Mouse (Mus musculus) CH12.LX (cell line): ENCODE results near the gene Psap. TPM values are rescaled to one million over a fixed set of nuclear protein-coding genes. Genes with fewer than 3 reads are reported as not detected.

Experiments used
- DNase-seq: peaks from one replicate; pipeline ENCODE4 v3.0.0-alpha.2; 2013; ENCODE audit errors: extremely low read depth
- H3K27ac ChIP-seq: 2 replicates; pipeline ENCODE4 v1.5.1; 2012; ENCODE audit warnings: low read depth, mild to moderate bottlenecking, control low read depth, moderate library complexity; ENCODE audit not compliant: insufficient read depth
- H3K27me3 ChIP-seq: replicated peaks from 2 replicates; pipeline ENCODE3; 2012; ENCODE audit warnings: inconsistent platforms
- H3K36me3 ChIP-seq, 2 experiments: replicated peaks in 1 of 2; 2 replicates each; pipeline versions ENCODE3 to v1.6.1; 2012; ENCODE audit warnings: inconsistent platforms in 1 of 2, low read length in 1 of 2, mild to moderate bottlenecking in 1 of 2, mixed read lengths in 1 of 2, moderate library complexity in 1 of 2; ENCODE audit not compliant: control insufficient read depth in 1 of 2, insufficient read depth in 1 of 2
- H3K4me1 ChIP-seq, 2 experiments: 2 replicates each; pipeline ENCODE4 v1.6.1; 2012; ENCODE audit warnings: inconsistent platforms in 1 of 2, moderate library complexity in 1 of 2; ENCODE audit not compliant: insufficient read depth in 2 of 2, control insufficient read depth in 1 of 2
- H3K4me2 ChIP-seq: 2 replicates; pipeline ENCODE4 v1.6.1; 2012; ENCODE audit warnings: low read depth, mild to moderate bottlenecking, control low read depth; ENCODE audit not compliant: poor library complexity, insufficient read depth, severe bottlenecking
- H3K4me3 ChIP-seq, 3 experiments: fragments of 150-350 bp in 1 of 3; sonication (generic) in 1 of 3; replicated peaks in 1 of 3; 2 replicates each; pipeline versions ENCODE3 to v1.5.1; 2011 to 2012; ENCODE audit warnings: low read depth in 2 of 3, low read length in 2 of 3, mild to moderate bottlenecking in 2 of 3, moderate library complexity in 2 of 3, control low read depth in 1 of 3, improper control_type of control experiment in 1 of 3, inconsistent platforms in 1 of 3, mixed read lengths in 1 of 3; ENCODE audit not compliant: poor library complexity in 1 of 3
- H3K79me2 ChIP-seq: replicated peaks from 2 replicates; pipeline ENCODE4 v1.6.1; 2012; ENCODE audit warnings: mild to moderate bottlenecking, moderate library complexity; ENCODE audit not compliant: control insufficient read depth, poor library complexity, insufficient read depth, severe bottlenecking; ENCODE audit errors: extremely low read depth
- H3K9ac ChIP-seq: 2 replicates; pipeline ENCODE4 v1.6.1; 2012; ENCODE audit warnings: low read depth, mild to moderate bottlenecking, control low read depth, moderate library complexity; ENCODE audit not compliant: insufficient read depth
- H3K9me3 ChIP-seq: replicated peaks from 2 replicates; pipeline ENCODE3; 2012; ENCODE audit warnings: low read length, inconsistent platforms, mixed read lengths
- CHD2 ChIP-seq: IDR thresholded peaks from 2 replicates; pipeline ENCODE4 v1.6.1; 2011; ENCODE audit warnings: low read length, improper control_type of control experiment
- CTCF ChIP-seq, 2 experiments: IDR thresholded peaks in 1 of 2; conservative IDR thresholded peaks in 1 of 2; 2 replicates each; pipeline ENCODE4 v1.5.1; 2011 to 2012; ENCODE audit warnings: low read depth in 2 of 2, low read length in 2 of 2, improper control_type of control experiment in 1 of 2, inconsistent platforms in 1 of 2, mild to moderate bottlenecking in 1 of 2, moderate library complexity in 1 of 2
- E2F4 ChIP-seq: IDR thresholded peaks from 2 replicates; pipeline ENCODE4 v1.6.1; 2011; ENCODE audit warnings: low read depth, low read length, improper control_type of control experiment; ENCODE audit not compliant: insufficient replicate concordance
- ELF1 ChIP-seq: IDR thresholded peaks from 2 replicates; pipeline ENCODE4 v1.6.1; 2014; ENCODE audit warnings: low read depth, mild to moderate bottlenecking, inconsistent platforms, low read length, improper control_type of control experiment
- ETS1 ChIP-seq: conservative IDR thresholded peaks from 2 replicates; pipeline ENCODE4 v1.6.1; 2012; ENCODE audit warnings: low read depth, mild to moderate bottlenecking, inconsistent platforms, low read length, improper control_type of control experiment, moderate library complexity
- JUND ChIP-seq: conservative IDR thresholded peaks from 2 replicates; pipeline ENCODE4 v1.6.1; 2011; ENCODE audit warnings: low read depth, low read length, improper control_type of control experiment
- KAT2A ChIP-seq: IDR thresholded peaks from 2 replicates; pipeline ENCODE4 v1.6.1; 2012; ENCODE audit warnings: low read length, improper control_type of control experiment, inconsistent platforms; ENCODE audit not compliant: insufficient replicate concordance
- MAFK ChIP-seq: IDR thresholded peaks from 2 replicates; pipeline ENCODE4 v1.6.1; 2011; ENCODE audit warnings: low read length, improper control_type of control experiment; ENCODE audit not compliant: insufficient replicate concordance
- MAX ChIP-seq: IDR thresholded peaks from 2 replicates; pipeline ENCODE4 v1.6.1; 2011; ENCODE audit warnings: low read length, improper control_type of control experiment
- MAZ ChIP-seq: IDR thresholded peaks from 2 replicates; pipeline ENCODE4 v1.6.1; 2012; ENCODE audit warnings: low read depth, mild to moderate bottlenecking, inconsistent platforms, low read length, improper control_type of control experiment, moderate library complexity
- MEF2A ChIP-seq: IDR thresholded peaks from 2 replicates; pipeline ENCODE4 v1.6.1; 2014; ENCODE audit warnings: low read depth, mild to moderate bottlenecking, inconsistent platforms, low read length, improper control_type of control experiment, borderline replicate concordance
- MYC ChIP-seq: IDR thresholded peaks from 2 replicates; pipeline ENCODE4 v1.6.1; 2011; ENCODE audit warnings: low read depth, mild to moderate bottlenecking, improper control_type of control experiment, low read length
- NELFE ChIP-seq: IDR thresholded peaks from 2 replicates; pipeline ENCODE4 v1.6.1; 2011; ENCODE audit warnings: low read depth, low read length, improper control_type of control experiment
- POLR2A ChIP-seq: IDR thresholded peaks from 2 replicates; pipeline ENCODE4 v1.6.1; 2011; ENCODE audit warnings: low read depth, mild to moderate bottlenecking, improper control_type of control experiment, low read length
- POLR2AphosphoS2 ChIP-seq: IDR thresholded peaks from 2 replicates; pipeline ENCODE4 v1.6.1; 2011; ENCODE audit warnings: low read depth, low read length, improper control_type of control experiment
- RCOR1 ChIP-seq: conservative IDR thresholded peaks from 2 replicates; pipeline ENCODE4 v1.6.1; 2012; ENCODE audit warnings: low read depth, mild to moderate bottlenecking, inconsistent platforms, low read length, improper control_type of control experiment
- SIN3A ChIP-seq: IDR thresholded peaks from 2 replicates; pipeline ENCODE4 v1.6.1; 2012; ENCODE audit warnings: low read length, improper control_type of control experiment, inconsistent platforms
- SMC3 ChIP-seq: IDR thresholded peaks from 2 replicates; pipeline ENCODE4 v1.6.1; 2011; ENCODE audit warnings: low read depth, low read length, improper control_type of control experiment
- USF1 ChIP-seq: IDR thresholded peaks from 2 replicates; pipeline ENCODE4 v1.6.1; 2014; ENCODE audit warnings: low read depth, mild to moderate bottlenecking, inconsistent platforms, low read length, improper control_type of control experiment
- USF2 ChIP-seq: conservative IDR thresholded peaks from 2 replicates; pipeline ENCODE4 v1.6.1; 2011; ENCODE audit warnings: low read depth, low read length, improper control_type of control experiment
- ZMIZ1 ChIP-seq: IDR thresholded peaks from 2 replicates; pipeline ENCODE4 v1.6.1; 2012; ENCODE audit warnings: low read depth, mild to moderate bottlenecking, inconsistent platforms, low read length, improper control_type of control experiment
- ZNF384 ChIP-seq: IDR thresholded peaks from 2 replicates; pipeline ENCODE4 v1.6.1; 2012; ENCODE audit warnings: low read depth, low read length, improper control_type of control experiment, inconsistent platforms
- dilution Hi-C: fragments of 300-500 bp; cut with MboI; formaldehyde crosslinking; loops from 2 replicates; pipeline ENCODE4 v1.14.3; 2020; ENCODE audit warnings: low sequenced_read_pairs; ENCODE audit not compliant: extremely low pct_unique_long_range_greater_than_20kb, extremely low pct_ligation_motif_present
- in situ Hi-C: fragments of 300-500 bp; cut with MboI; formaldehyde crosslinking; loops from 3 replicates; pipeline ENCODE4 v1.14.3; 2019; ENCODE audit warnings: low sequenced_read_pairs, low pct_ligation_motif_present, low pct_unique_long_range_greater_than_20kb, mixed read lengths
- polyA plus RNA-seq: library from polyadenylated mRNA; unstranded; fragments of >175 nt; gene quantifications from 2 replicates; pipeline ENCODE4 v1.2.1, GENCODE M21; 2012; ENCODE audit warnings: low read depth; ENCODE audit not compliant: insufficient read length
- total RNA-seq, 2 experiments: library from RNA; depleted of rRNA; stranded (reverse); fragments of 300-350 nt in 1 of 2; fragments of >200 nt in 1 of 2; gene quantifications; 2 replicates each; pipeline ENCODE4 v1.2.3; 2012 to 2014

Psap gene
- total and polyA plus RNA-seq, 3 experiments: 223 to 470 (median 300) TPM

DNA sequence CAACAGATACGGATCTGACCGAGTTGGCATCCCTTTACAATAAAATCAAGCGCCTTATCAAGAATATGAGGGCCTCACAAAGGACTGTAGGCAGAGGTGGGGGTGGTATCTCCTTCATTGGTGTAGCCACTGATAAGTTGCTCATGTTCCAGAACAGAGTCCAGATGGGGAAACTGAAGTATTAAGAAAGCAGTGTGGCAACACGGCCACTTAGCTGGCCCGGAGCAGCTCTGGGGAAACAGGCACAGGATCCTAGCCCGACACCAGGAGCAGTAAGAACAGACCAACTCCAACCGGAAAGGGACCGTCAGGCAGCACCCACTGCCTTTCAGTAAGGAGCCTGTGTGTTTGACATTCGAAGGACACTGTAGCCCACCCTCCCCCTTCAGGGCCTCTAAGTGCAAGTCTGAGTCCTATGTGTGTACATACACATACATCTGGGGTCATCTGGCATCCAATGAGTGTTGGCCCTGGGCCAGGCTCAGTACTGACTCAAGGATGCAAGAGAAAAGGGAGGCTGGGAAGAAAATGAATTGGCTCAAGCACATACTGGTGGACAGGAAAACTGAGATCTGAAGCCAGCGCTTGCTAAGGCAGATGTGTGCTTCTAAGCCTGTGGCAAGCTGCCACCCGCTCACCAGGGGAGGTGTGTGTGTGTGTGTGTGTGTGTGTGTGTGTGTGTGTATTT, 51.7 kb downstream of the Psap start:
- H3K4me3 ChIP-seq: no peak overlapping the region

DNA sequence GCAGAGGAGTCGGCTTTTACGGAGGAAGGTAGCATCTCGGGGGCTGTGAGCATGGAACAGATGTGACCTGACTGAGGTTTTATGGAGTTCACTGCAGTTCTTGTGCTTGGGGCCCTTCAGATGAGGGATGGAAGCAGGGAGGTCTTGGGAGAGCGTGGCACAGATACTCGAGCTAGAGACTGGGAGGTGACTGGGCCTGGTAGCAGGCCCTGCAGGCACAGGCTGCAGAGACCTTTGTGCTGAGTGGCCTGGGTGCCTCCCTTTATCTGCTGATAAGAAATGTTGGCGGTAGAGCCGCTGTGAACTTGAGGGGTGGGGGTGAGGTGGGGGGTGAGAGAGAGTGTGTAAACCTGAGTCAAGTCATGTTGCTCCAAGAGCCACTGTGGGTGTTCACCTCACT, 57.2 kb downstream of the Psap start:
- dilution Hi-C loops (no loop called here), in situ Hi-C loops (no loop called here)
- Histone ChIP-seq H3K9me3 (no peaks in the 10 kb centered on the region), H3K4me2 (no peak overlapping the region), H3K79me2 (no peaks in the 10 kb centered on the region), H3K9ac (no peak overlapping the region), H3K4me3 (no peak overlapping the region), H3K36me3 (no peaks in the 10 kb centered on the region), H3K4me1 (no peaks in the 10 kb centered on the region), H3K27me3 (peaks cover 26% of the 10 kb centered on the region), H3K27ac (no peak overlapping the region)
- DNase-seq: no peak
- TF ChIP-seq ELF1 (no peak), SMC3 (no peak), SIN3A (no peak), USF1 (no peak), NELFE (no peak), MAX (no peak), POLR2AphosphoS2 (no peak), CTCF (conservative IDR thresholded peaks at IDR 0.05 in 1 of 2, IDR thresholded peaks at IDR 0.05 in 1 of 2; ENCODE audit: low read depth in 2 of 2, low read length in 2 of 2) (no peak), CHD2 (no peak), MYC (no peak), RCOR1 (no peak), JUND (no peak), MAFK (no peak)

More for the DNA sequence above, 51.7 kb downstream of the Psap start:
- no peak overlapping the region for H3K4me2 ChIP-seq
- no peaks in the 10 kb centered on the region for H3K36me3 ChIP-seq
- dilution Hi-C loops (no loop called here), in situ Hi-C loops (no loop called here)
- no peaks in the 10 kb centered on the region for H3K4me1 ChIP-seq
- no peak overlapping the region for H3K9ac ChIP-seq
- peaks cover 27% of the 10 kb centered on the region for H3K27me3 ChIP-seq
- H3K9me3 ChIP-seq: no peaks in the 10 kb centered on the region
- no peaks in the 10 kb centered on the region for H3K79me2 ChIP-seq
- DNase-seq: no peak
- H3K27ac ChIP-seq: no peak overlapping the region
- TF ChIP-seq CTCF (conservative IDR thresholded peaks at IDR 0.05 in 1 of 2, IDR thresholded peaks at IDR 0.05 in 1 of 2; ENCODE audit: low read depth in 2 of 2, low read length in 2 of 2): no peak
- TF ChIP-seq POLR2A: no peak
- no peak for TF ChIP-seq ELF1
- no peak for TF ChIP-seq USF2
- no peak for TF ChIP-seq E2F4
- no peak for TF ChIP-seq CHD2
- no peak for TF ChIP-seq ETS1
- no peak for TF ChIP-seq KAT2A
- no peak for TF ChIP-seq NELFE
- TF ChIP-seq MAFK: no peak
- TF ChIP-seq RCOR1: no peak
- TF ChIP-seq MYC: no peak
- no peak for TF ChIP-seq ZNF384
- TF ChIP-seq ZMIZ1: no peak
- no peak for TF ChIP-seq SIN3A
- TF ChIP-seq MEF2A: no peak
- TF ChIP-seq MAZ: no peak
